Mouse (Mus musculus) heart, postnatal 10 days (tissue): ENCODE measurements around the gene Rfx2. TPM values are rescaled to one million over a fixed set of nuclear protein-coding genes. Genes with fewer than 3 reads are reported as not detected.

ENCODE experiments used
- DNase-seq, 2 experiments: peaks; one replicate each; pipeline ENCODE4 v3.0.0; 2021
- intact Hi-C: fragments of 180-260 bp; cut with DNase I; formaldehyde crosslinking; loops from one replicate; pipeline ENCODE4 v1.15.1; 2025
- total RNA-seq, 2 experiments: library from RNA; stranded (reverse); gene quantifications; 2 replicates each; pipeline ENCODE4 v1.2.3; 2021

The Rfx2 gene
- total RNA-seq, 2 experiments from 2014 or later: 6.5 to 10.5 TPM

- intact Hi-C loops: no loop called here
- no peak for DNase-seq
Observed at GRCm38 (mm10) chr17:56792588-56792987, 38.2 kb downstream of the Rfx2 start.

GRCm38 (mm10) chr17:56789286-56789685 lies 41.5 kb downstream of the Rfx2 start:
- no peak for DNase-seq
- intact Hi-C loops: no loop called here

GRCm38 (mm10) chr17:56788886-56789285 lies 41.9 kb downstream of the Rfx2 start:
- DNase-seq: no peak
- intact Hi-C loops: no loop called here

- no peak for DNase-seq
- intact Hi-C loops: no loop called here
Observed at GRCm38 (mm10) chr17:56780291-56780978, 50.4 kb downstream of the Rfx2 start.

GRCm38 (mm10) chr17:56778779-56779362 lies 51.9 kb downstream of the Rfx2 start:
- intact Hi-C loops: no loop called here
- peak; percentile 70 to 73 for DNase-seq

- intact Hi-C loops: no loop called here
- DNase-seq: no peak
Observed at GRCm38 (mm10) chr17:56777568-56777967, 53.2 kb downstream of the Rfx2 start.

- intact Hi-C loops: no loop called here
- DNase-seq: no peak
Observed at GRCm38 (mm10) chr17:56769950-56770349, 60.9 kb downstream of the Rfx2 start, which contains the start of gene Prr22. Gene Prr22, plus strand, starts transcription at chr17:56770250.

- no peak for DNase-seq
- intact Hi-C loops: no loop called here
Observed at GRCm38 (mm10) chr17:56768941-56769340, 61.9 kb downstream of the Rfx2 start.

GRCm38 (mm10) chr17:56767531-56768135 lies 63.2 kb downstream of the Rfx2 start:
- intact Hi-C loops: no loop called here
- DNase-seq: no peak

- DNase-seq: no peak
- intact Hi-C loops: no loop called here
Observed at GRCm38 (mm10) chr17:56766631-56767405, 64.0 kb downstream of the Rfx2 start.

GRCm38 (mm10) chr17:56765431-56765830 lies 65.4 kb downstream of the Rfx2 start:
- no peak for DNase-seq
- intact Hi-C loops: no loop called here

GRCm38 (mm10) chr17:56764474-56765354 lies 66.1 kb downstream of the Rfx2 start, which contains the start of gene Dus3l:
Gene Dus3l, plus strand, starts transcription at chr17:56764757.
- peak; percentile 92 to 93 for DNase-seq
- intact Hi-C loops: loop anchor here (5.0 kb wide), 1 partner anchor 152 kb away; the partner anchor contains the start of gene Rpl36

- intact Hi-C loops: loop anchor here (5.0 kb wide), 1 partner anchor 151 kb away; the partner anchor contains the start of gene Rpl36
- no peak for DNase-seq
Observed at GRCm38 (mm10) chr17:56763741-56764250, 67.0 kb downstream of the Rfx2 start.

GRCm38 (mm10) chr17:56762769-56763731 lies 67.8 kb downstream of the Rfx2 start:
- intact Hi-C loops: loop anchor here (5.0 kb wide), 1 partner anchor 151 kb away; the partner anchor contains the start of gene Rpl36
- DNase-seq: peak; percentile 65 to 81

- intact Hi-C loops: loop anchor here (5.0 kb wide), 1 partner anchor 150 kb away; the partner anchor contains the start of gene Rpl36
Observed at GRCm38 (mm10) chr17:56761991-56762410, 68.8 kb downstream of the Rfx2 start.

GRCm38 (mm10) chr17:56761077-56761476 lies 69.7 kb downstream of the Rfx2 start:
- intact Hi-C loops: loop anchor here (5.0 kb wide), 1 partner anchor 149 kb away; the partner anchor contains the start of gene Rpl36
- no peak for DNase-seq

More at GRCm38 (mm10) chr17:56761991-56762410, 68.8 kb downstream of the Rfx2 start:
- peak; percentile 89 to 91 for DNase-seq

- intact Hi-C loops: loop anchor here (2.0 to 5.0 kb wide), 2 partner anchors 40 to 77 kb away; partner anchors contain the start of gene Vmac
- DNase-seq: no peak
Observed at GRCm38 (mm10) chr17:56759261-56759660, 71.6 kb downstream of the Rfx2 start.

GRCm38 (mm10) chr17:56758132-56758531 lies 72.7 kb downstream of the Rfx2 start:
- DNase-seq: peak; percentile 43 to 71
- intact Hi-C loops: loop anchor here (2.0 to 5.0 kb wide), 2 partner anchors 39 to 76 kb away; partner anchors contain the start of gene Vmac
